Mouse (Mus musculus) forebrain, postnatal 0 days (tissue): ENCODE results near the gene Myoz2. TPM values are rescaled to one million over a fixed set of nuclear protein-coding genes. Genes with fewer than 3 reads are reported as not detected.

Experiments used
- ATAC-seq: fragments of 200-750 bp; cut with Nextera tagmentation; 2 replicates; pipeline ENCODE4 v1.8.0; 2017; ENCODE audit warnings: mild to moderate bottlenecking, moderate library complexity
- DNase-seq: peaks from one replicate; pipeline ENCODE4 v3.0.0-alpha.2; 2015
- H3K27ac ChIP-seq: fragments of 300-500 bp; sonication (generic); 2 replicates; pipeline ENCODE4 v1.5.1; 2014; ENCODE audit warnings: low read depth, mild to moderate bottlenecking, antibody characterized with exemption, low read length, moderate library complexity, mixed read lengths
- H3K27me3 ChIP-seq: fragments of 300-500 bp; sonication (generic); 2 replicates; pipeline ENCODE4 v1.6.1; 2014; ENCODE audit warnings: mild to moderate bottlenecking, low read length, mixed read lengths; ENCODE audit not compliant: insufficient read depth
- H3K36me3 ChIP-seq: fragments of 300-500 bp; sonication (generic); 2 replicates; pipeline ENCODE4 v1.6.1; 2014; ENCODE audit warnings: mild to moderate bottlenecking, moderate library complexity; ENCODE audit not compliant: insufficient read depth
- H3K4me1 ChIP-seq: fragments of 300-500 bp; sonication (generic); 2 replicates; pipeline ENCODE4 v1.6.1; 2014; ENCODE audit warnings: antibody characterized with exemption; ENCODE audit not compliant: insufficient read depth
- H3K4me2 ChIP-seq: fragments of 300-500 bp; sonication (generic); 2 replicates; pipeline ENCODE4 v1.6.1; 2014; ENCODE audit warnings: low read depth, mild to moderate bottlenecking, moderate library complexity
- H3K4me3 ChIP-seq: fragments of 300-500 bp; sonication (generic); 2 replicates; pipeline ENCODE4 v1.5.1; 2014; ENCODE audit warnings: low read depth, low read length, mixed read lengths
- H3K9ac ChIP-seq: fragments of 300-500 bp; sonication (generic); 2 replicates; pipeline ENCODE4 v1.6.1; 2014; ENCODE audit warnings: mild to moderate bottlenecking
- H3K9me3 ChIP-seq: fragments of 300-500 bp; sonication (generic); 2 replicates; pipeline ENCODE4 v1.6.1; 2016; ENCODE audit warnings: low read length
- CTCF ChIP-seq: sonication (generic); IDR thresholded peaks from 2 replicates; pipeline ENCODE4 v1.5.1; 2016; ENCODE audit warnings: antibody characterized with exemption, control low read depth, low read depth
- WGBS: fragments of 180-500 bp; shearing (Covaris S2); extraction: QIAGEN DNeasy Blood & Tissue Kit; methylation state at CpG from one replicate; pipeline ENCODE4 v1.1.7; 2014; 5-methylcytosine and 5-hydroxymethylcytosine counted together
- polyA plus RNA-seq: library from polyadenylated mRNA; unstranded; fragments of >200 nt; fragmentation: Nextera tagmentation; extraction: Ambion mirVana; gene quantifications from 2 replicates; pipeline ENCODE4 v1.2.1, GENCODE M21; 2015
- total RNA-seq: library from RNA; depleted of rRNA; stranded (reverse); fragments of >200 nt; gene quantifications from 2 replicates; pipeline ENCODE4 v1.2.3, GENCODE M21; 2014; rRNA removed

Gene Myoz2
- total RNA-seq (0.14 and 0.15 TPM in 2 replicates), polyA plus RNA-seq (not detected in 2 replicates)

GRCm38 (mm10) chr3:123034752-123035151 is at the start of gene Myoz2:
TSS of gene Myoz2 (minus strand) at chr3:123035015.
- Histone ChIP-seq H3K9me3 (no peaks in the 10 kb centered on the region), H3K36me3 (no peaks in the 10 kb centered on the region), H3K4me2 (no peak within 1 kb of the TSS), H3K9ac (no peak within 1 kb of the TSS), H3K4me1 (no peaks in the 10 kb centered on the region), H3K27ac (no peak within 1 kb of the TSS), H3K4me3 (no peak within 1 kb of the TSS), H3K27me3 (no peaks in the 10 kb centered on the region)
- no peak for DNase-seq
- ATAC-seq: no peak
- no peak for TF ChIP-seq CTCF
- WGBS: 91% methylated on average over 7 of the region's 7 CpGs

- H3K9ac ChIP-seq: no peak overlapping the region
- H3K27me3 ChIP-seq: no peaks in the 10 kb centered on the region
- ATAC-seq: no peak
- no peaks in the 10 kb centered on the region for H3K9me3 ChIP-seq
- no peak overlapping the region for H3K4me2 ChIP-seq
- no peak overlapping the region for H3K27ac ChIP-seq
- H3K36me3 ChIP-seq: no peaks in the 10 kb centered on the region
- H3K4me1 ChIP-seq: no peaks in the 10 kb centered on the region
- no peak for DNase-seq
- TF ChIP-seq CTCF: no peak
- no peak overlapping the region for H3K4me3 ChIP-seq
- 80% methylated on average over 3 of the region's 3 CpGs for WGBS
These were observed 46.9 kb upstream of the Myoz2 start for GRCm38 (mm10) chr3:123081665-123082064.

- Histone ChIP-seq H3K4me1 (no peaks in the 10 kb centered on the region), H3K9ac (no peak overlapping the region), H3K27ac (no peak overlapping the region), H3K9me3 (no peaks in the 10 kb centered on the region), H3K36me3 (no peaks in the 10 kb centered on the region), H3K4me3 (no peak overlapping the region), H3K27me3 (no peaks in the 10 kb centered on the region), H3K4me2 (no peak overlapping the region)
- no peak for TF ChIP-seq CTCF
- DNase-seq (no peak), ATAC-seq (no peak; the same call in 1 of the 2 replicates)
- WGBS: 28% methylated on average over 7 of the region's 7 CpGs
These were observed 46.1 kb upstream of the Myoz2 start for GRCm38 (mm10) chr3:123080943-123081342.

GRCm38 (mm10) chr3:123080017-123080725 is 45.4 kb upstream of the Myoz2 start:
- Histone ChIP-seq H3K9me3 (no peaks in the 10 kb centered on the region), H3K36me3 (no peaks in the 10 kb centered on the region), H3K27ac (no peak overlapping the region), H3K4me2 (no peak overlapping the region), H3K4me3 (no peak overlapping the region), H3K4me1 (no peaks in the 10 kb centered on the region), H3K27me3 (no peaks in the 10 kb centered on the region), H3K9ac (no peak overlapping the region)
- WGBS: 76% methylated on average over 19 of the region's 19 CpGs
- DNase-seq (no peak), ATAC-seq (no peak)
- no peak for TF ChIP-seq CTCF

GRCm38 (mm10) chr3:123075759-123076158 is 40.9 kb upstream of the Myoz2 start:
- Histone ChIP-seq H3K4me2 (no peak overlapping the region), H3K9me3 (no peaks in the 10 kb centered on the region), H3K4me1 (no peaks in the 10 kb centered on the region), H3K27me3 (no peaks in the 10 kb centered on the region), H3K27ac (no peak overlapping the region), H3K9ac (no peak overlapping the region), H3K4me3 (no peak overlapping the region), H3K36me3 (no peaks in the 10 kb centered on the region)
- WGBS: 87% methylated on average over 3 of the region's 3 CpGs
- no peak for ATAC-seq
- TF ChIP-seq CTCF: no peak
- DNase-seq: no peak

GRCm38 (mm10) chr3:123075034-123075433 is 40.2 kb upstream of the Myoz2 start:
- no peak for DNase-seq
- no peaks in the 10 kb centered on the region for H3K4me1 ChIP-seq
- no peak for ATAC-seq
- no peak overlapping the region for H3K27ac ChIP-seq
- H3K9me3 ChIP-seq: no peaks in the 10 kb centered on the region
- H3K27me3 ChIP-seq: no peaks in the 10 kb centered on the region
- H3K4me2 ChIP-seq: no peak overlapping the region
- no peak overlapping the region for H3K9ac ChIP-seq
- TF ChIP-seq CTCF: no peak
- H3K4me3 ChIP-seq: no peak overlapping the region
- H3K36me3 ChIP-seq: no peaks in the 10 kb centered on the region

GRCm38 (mm10) chr3:123073351-123073750 is 38.5 kb upstream of the Myoz2 start:
- H3K9me3 ChIP-seq: no peaks in the 10 kb centered on the region
- H3K4me2 ChIP-seq: no peak overlapping the region
- no peak overlapping the region for H3K9ac ChIP-seq
- TF ChIP-seq CTCF: no peak
- DNase-seq (no peak), ATAC-seq (no peak)
- H3K27ac ChIP-seq: no peak overlapping the region
- H3K4me1 ChIP-seq: no peaks in the 10 kb centered on the region
- no peak overlapping the region for H3K4me3 ChIP-seq
- no peaks in the 10 kb centered on the region for H3K27me3 ChIP-seq
- H3K36me3 ChIP-seq: no peaks in the 10 kb centered on the region
